Mouse (Mus musculus) olfactory bulb, adult 2 months (tissue): Measurements from ENCODE around the gene Cd82. TPM values are rescaled to one million over a fixed set of nuclear protein-coding genes. Genes with fewer than 3 reads are reported as not detected.

Source experiments
- H3K27ac ChIP-seq: fragments of 200-500 bp; 2 replicates; pipeline ENCODE4 v1.5.1; 2012; ENCODE audit warnings: low read depth, low read length; ENCODE audit not compliant: insufficient read depth
- H3K4me1 ChIP-seq: fragments of 200-500 bp; 2 replicates; pipeline ENCODE4 v1.6.1; 2012; ENCODE audit warnings: low read length; ENCODE audit not compliant: control insufficient read depth, insufficient read depth
- H3K4me3 ChIP-seq: fragments of 200-500 bp; 2 replicates; pipeline ENCODE4 v1.5.1; 2012; ENCODE audit warnings: mild to moderate bottlenecking, low read depth, low read length, moderate library complexity; ENCODE audit not compliant: insufficient read depth
- CTCF ChIP-seq: fragments of 200-500 bp; IDR thresholded peaks from 2 replicates; pipeline ENCODE4 v1.5.1; 2012; ENCODE audit warnings: low read depth, mild to moderate bottlenecking, low read length, moderate library complexity; ENCODE audit not compliant: insufficient read depth
- POLR2A ChIP-seq: fragments of 200-500 bp; IDR thresholded peaks from 2 replicates; pipeline ENCODE4 v1.6.1; 2012; ENCODE audit warnings: mild to moderate bottlenecking, low read depth, low read length, moderate library complexity; ENCODE audit not compliant: insufficient read depth
- WGBS: fragments of 180-500 bp; shearing (Covaris S2); methylation state at CpG from one replicate; pipeline ENCODE4 v1.1.7; 2018; 5-methylcytosine and 5-hydroxymethylcytosine counted together
- polyA plus RNA-seq: library from polyadenylated mRNA; stranded (reverse); fragments of >200 nt; gene quantifications from 2 replicates; pipeline ENCODE4 v1.2.4, GENCODE M21; 2012; ENCODE audit warnings: low replicate concordance; ENCODE audit not compliant: missing spikeins, insufficient read depth, insufficient read length

The Cd82 gene
- polyA plus RNA-seq, 1 experiment: not detected

DNA sequence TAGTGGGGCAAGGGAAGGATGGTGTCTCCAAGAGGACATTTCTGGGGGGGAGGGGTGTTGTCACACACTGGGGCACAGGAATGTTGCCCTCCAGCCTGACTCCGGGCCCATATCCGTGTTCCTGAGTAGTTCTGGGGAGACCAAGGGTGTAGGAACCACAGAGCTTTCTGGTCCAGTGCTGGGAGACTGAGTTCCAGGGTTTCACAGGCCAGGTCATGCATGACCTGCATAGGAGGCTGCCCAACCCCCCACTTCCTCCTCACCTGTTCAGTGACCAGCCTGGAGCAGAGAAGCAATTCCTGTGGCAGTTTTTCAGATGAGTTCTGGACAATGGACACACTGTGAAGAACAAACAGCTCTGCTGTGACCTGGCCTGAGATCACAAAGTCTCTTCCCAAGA lies 19.8 kb downstream of the Cd82 start:
- no peak overlapping the region for H3K4me3 ChIP-seq
- TF ChIP-seq POLR2A (no peak), CTCF (no peak)
- H3K27ac ChIP-seq: no peak overlapping the region
- peaks cover 21% of the 10 kb centered on the region for H3K4me1 ChIP-seq
- 91% methylated on average over 2 of the region's 2 CpGs for WGBS

DNA sequence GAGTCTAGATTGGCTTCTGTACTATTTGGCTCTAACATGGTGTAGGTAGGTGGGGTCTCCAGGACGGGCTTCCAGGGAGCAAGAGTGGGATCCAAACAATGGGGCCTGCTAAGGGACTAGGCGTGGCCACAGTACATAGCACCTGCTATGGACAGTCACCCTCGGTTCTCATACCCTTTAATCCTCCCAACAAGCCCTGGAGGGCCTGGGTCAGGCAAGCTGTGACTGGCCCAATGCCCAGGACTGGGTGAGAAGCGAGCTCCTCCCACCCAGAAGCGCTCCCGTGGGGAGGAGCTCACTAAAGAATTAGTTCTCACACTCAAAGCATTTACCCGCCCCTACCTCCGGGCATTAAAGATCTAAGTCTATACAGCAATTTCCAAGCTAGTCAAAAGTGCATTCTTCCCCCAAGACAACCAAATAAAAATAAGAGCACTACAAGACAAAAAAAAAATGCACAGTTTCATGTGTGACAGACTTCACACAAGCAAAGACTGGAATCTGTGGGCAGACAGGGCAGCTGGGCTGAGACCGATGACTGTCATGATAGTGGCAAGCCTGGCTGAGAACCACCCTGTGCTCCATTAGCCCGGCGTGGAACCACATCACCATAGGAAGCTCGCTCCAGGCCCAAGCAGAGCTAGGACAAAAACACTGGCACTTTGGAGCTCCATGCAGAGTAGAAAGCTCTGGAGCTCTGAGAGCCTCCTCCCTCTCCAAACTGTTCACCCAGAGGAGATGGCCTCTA lies 23.0 kb downstream of the Cd82 start:
- WGBS: 57% methylated on average over 12 of the region's 12 CpGs
- Histone ChIP-seq H3K4me3 (no peak overlapping the region), H3K27ac (no peak overlapping the region), H3K4me1 (peaks cover 13% of the 10 kb centered on the region)
- TF ChIP-seq POLR2A (no peak), CTCF (no peak)

DNA sequence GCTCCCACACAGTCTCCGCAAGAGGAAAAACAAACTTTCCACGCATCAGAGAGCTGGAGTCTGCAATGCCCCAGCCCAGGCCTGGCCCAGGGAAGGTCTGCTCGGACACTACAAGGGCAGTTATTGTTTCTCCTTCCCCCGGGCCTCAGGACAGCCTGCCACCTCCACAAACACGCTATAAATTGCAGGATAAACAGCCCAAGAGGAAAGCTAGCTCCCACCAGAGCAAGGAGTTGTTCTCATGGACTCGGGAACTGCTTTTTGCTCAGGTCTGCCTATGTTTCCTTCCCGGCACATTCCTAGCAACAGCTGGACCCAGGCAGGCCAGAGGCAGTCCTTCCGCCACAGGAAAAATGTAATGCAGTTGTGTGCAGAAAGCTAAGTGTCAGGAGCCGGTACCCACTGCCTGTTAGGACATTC lies 23.6 kb downstream of the Cd82 start:
- WGBS: 76% methylated on average over 9 of the region's 9 CpGs
- H3K4me1 ChIP-seq: peaks cover 13% of the 10 kb centered on the region
- no peak overlapping the region for H3K4me3 ChIP-seq
- TF ChIP-seq POLR2A (no peak), CTCF (no peak)
- H3K27ac ChIP-seq: no peak overlapping the region

DNA sequence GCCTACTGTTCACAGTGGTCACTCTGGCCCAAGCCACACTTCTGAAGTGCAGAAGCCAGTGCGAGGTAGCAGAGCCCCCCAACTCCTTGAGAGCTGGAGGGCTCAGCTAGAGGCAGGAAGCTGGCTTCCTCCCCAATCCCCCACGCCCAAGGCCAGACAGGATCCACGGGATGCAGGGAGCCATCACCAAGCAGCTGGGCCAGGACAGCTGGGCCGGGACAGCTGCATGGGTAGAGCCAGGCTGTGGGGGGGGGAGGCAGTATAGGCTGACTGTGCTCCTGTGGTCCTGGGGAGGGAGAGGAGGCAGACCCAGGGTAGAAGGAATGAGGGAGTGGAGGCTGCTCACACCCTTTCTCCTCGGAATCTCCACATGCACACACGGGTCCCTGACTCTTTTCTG lies 24.6 kb downstream of the Cd82 start:
- Histone ChIP-seq H3K27ac (no peak overlapping the region), H3K4me3 (no peak overlapping the region), H3K4me1 (0 out of 2 replicates have a peak, but pooled peaks cover 11% of the 10 kb centered on the region)
- TF ChIP-seq CTCF: no peak
- WGBS: 84% methylated on average over 6 of the region's 6 CpGs

DNA sequence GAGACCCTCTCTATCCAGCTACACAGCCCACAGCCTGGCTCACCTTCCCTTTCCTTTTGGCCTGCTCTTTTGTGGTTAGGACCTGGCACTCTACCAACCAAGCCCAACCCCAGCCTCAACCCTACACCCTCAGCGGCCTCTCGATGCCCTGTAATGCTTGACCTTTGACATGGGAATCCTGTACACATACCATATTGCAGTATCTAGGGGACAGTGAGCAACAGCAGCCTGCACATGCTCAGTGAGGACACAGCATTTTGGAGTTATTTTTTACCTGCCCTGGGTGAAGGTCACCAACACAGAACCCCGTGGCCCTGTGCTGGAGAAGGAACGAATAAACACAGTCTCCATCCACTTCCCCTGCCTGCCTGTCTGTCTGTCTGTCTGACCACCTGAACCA lies 27.4 kb downstream of the Cd82 start:
- Histone ChIP-seq H3K4me3 (no peak overlapping the region), H3K4me1 (peaks cover 19% of the 10 kb centered on the region; the same call in 1 of the 2 replicates), H3K27ac (no peak overlapping the region)
- WGBS: 82% methylated on average over 4 of the region's 4 CpGs
- TF ChIP-seq POLR2A (no peak), CTCF (no peak)

DNA sequence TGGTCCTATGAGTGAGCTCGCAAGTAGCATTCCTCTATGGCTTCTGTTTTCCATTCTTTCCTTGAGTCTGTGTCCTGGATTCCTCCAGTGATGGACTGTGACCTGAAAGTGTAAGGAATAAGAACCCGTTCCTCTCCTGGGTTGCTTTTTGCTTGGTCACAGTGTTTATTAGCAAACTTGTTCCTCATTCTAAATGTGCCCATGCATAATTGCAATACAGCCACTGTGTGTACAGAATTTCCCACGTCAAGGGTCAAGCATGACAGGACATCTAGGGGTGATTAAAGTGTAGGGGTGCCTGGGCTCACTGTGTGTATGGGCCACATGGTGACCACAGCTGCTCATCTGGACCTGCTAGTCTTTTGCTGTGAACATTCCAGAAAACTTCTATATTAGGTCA lies 28.0 kb downstream of the Cd82 start:
- WGBS: 95% methylated on average over 3 of the region's 3 CpGs
- Histone ChIP-seq H3K27ac (no peak overlapping the region), H3K4me3 (no peak overlapping the region), H3K4me1 (peaks cover 18% of the 10 kb centered on the region; the same call in 1 of the 2 replicates)
- TF ChIP-seq POLR2A (no peak), CTCF (no peak)

DNA sequence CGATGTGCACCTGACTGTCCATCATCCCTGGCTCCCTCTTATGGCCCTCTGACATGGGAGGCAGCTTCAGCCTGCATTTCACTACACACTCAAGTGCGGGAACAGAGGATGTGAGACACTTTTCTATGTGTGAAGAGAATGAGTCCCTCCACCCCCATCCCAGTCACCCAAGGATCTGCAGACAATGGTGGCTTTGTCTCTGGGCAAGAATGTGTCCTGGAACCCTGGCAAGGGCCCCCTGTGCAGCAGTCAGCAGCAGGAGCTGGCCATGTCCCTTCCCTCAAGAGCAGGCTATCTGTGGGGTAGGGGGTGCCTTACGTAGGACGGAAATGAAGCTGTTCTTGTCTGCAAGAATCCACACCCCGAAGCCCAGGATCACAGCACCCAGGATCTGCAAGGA lies 29.4 kb downstream of the Cd82 start:
- Histone ChIP-seq H3K4me3 (no peak overlapping the region), H3K27ac (no peak overlapping the region), H3K4me1 (peaks cover 10% of the 10 kb centered on the region; the same call in 1 of the 2 replicates)
- 80% methylated on average over 5 of the region's 5 CpGs for WGBS
- TF ChIP-seq CTCF (no peak), POLR2A (no peak)

DNA sequence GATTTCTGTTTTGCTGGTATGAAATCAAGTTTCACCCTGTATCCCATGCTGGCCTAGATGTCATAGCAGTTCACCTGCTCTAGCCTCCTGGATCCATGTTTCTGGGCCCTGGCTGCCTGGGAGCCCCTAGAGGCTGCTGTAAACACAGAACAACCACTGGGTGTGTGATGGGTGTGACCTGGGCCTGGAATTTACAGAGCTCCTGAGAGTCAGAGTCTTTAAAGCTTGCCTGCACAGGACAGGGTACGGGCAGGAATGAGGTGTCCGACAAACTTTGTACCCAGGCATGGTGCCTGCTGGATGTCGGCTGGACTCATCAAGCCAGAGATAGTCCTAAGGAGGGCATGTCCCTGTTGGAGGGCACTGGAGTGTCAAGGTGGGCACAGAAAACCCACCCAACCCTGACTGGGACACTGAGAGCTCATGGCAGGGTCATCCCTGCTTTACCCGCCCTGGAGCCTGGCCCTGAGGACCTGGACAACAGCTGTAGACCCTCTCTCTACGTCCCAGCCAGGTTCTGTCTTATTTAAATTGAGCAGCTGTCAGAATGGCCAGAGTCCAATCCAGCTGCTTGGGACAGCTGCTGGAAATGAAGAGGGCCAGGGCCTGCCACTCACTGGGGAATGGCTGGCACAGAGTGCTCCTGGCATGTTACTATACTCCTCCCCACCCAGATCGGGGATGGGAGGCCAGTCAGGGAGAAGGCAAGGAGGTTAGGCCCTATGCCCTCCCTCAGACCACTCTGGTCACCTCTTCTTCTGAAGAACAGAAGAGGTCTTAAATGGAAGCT lies 30.1 kb downstream of the Cd82 start:
- 77% methylated on average over 6 of the region's 6 CpGs for WGBS
- TF ChIP-seq CTCF: no peak
- no peak for TF ChIP-seq POLR2A
- no peak overlapping the region for H3K27ac ChIP-seq
- no peak overlapping the region for H3K4me3 ChIP-seq
- peaks cover 10% of the 10 kb centered on the region; the same call in 1 of the 2 replicates for H3K4me1 ChIP-seq
